Mouse (Mus musculus): ENCODE data around the gene Nmnat1.

DNA sequence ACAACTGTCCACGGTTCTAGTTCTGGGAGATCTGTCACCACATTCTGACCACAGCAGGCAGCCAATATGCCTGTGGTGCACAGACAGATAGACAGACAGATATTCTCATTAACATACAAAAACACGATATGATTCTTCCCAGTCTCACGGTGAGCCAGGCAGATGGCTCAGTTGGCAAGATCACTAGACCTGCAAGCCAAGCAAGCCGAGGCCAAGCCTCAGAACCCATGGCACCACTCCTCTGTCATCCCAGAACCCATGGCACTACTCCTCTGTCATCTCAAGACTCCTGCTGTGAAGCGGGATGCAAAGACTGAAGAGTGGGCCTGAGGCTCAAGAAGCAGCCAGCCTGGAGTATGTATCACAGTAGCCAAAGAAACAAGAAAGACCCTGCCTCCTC is 55.4 kb downstream of the Nmnat1 start:
- TF ChIP-seq CTCF (IDR thresholded peaks at IDR 0.05; ENCODE audit: low read depth, low read length) (no peak), POLR2A (IDR thresholded peaks at IDR 0.05; ENCODE audit: borderline replicate concordance, low read depth, low read length) (no peak)
